Mouse (Mus musculus) bone marrow, adult 2 months (tissue): Measurements from ENCODE around the gene Traf1. TPM values are rescaled to one million over a fixed set of nuclear protein-coding genes. Genes with fewer than 3 reads are reported as not detected.
A peak's percentile ranks its signal among the peaks of the same experiment; 100 is the strongest.

Experiments used
- H3K27ac ChIP-seq: fragments of 200-500 bp; 2 replicates; pipeline ENCODE4 v1.5.1; 2012; ENCODE audit warnings: low read depth, mild to moderate bottlenecking, control low read depth, inconsistent platforms, low read length; ENCODE audit not compliant: control insufficient read depth, poor library complexity, insufficient read depth
- H3K4me1 ChIP-seq: fragments of 200-500 bp; 2 replicates; pipeline ENCODE4 v1.6.1; 2011; ENCODE audit warnings: low read length; ENCODE audit not compliant: control insufficient read depth, insufficient read depth
- H3K4me3 ChIP-seq: fragments of 200-500 bp; replicated peaks from 2 replicates; pipeline ENCODE3; 2011; ENCODE audit warnings: mild to moderate bottlenecking, low read depth, low read length, control low read depth; ENCODE audit not compliant: control insufficient read depth
- CTCF ChIP-seq: fragments of 200-500 bp; IDR thresholded peaks from 2 replicates; pipeline ENCODE4 v1.5.1; 2011; ENCODE audit warnings: low read length, control low read depth; ENCODE audit not compliant: control insufficient read depth, insufficient read depth
- POLR2A ChIP-seq: fragments of 200-500 bp; IDR thresholded peaks from 2 replicates; pipeline ENCODE4 v1.6.1; 2011; ENCODE audit warnings: low read depth, mild to moderate bottlenecking, control low read depth, low read length, borderline replicate concordance; ENCODE audit not compliant: control insufficient read depth
- WGBS: fragments of 180-500 bp; shearing (Covaris S2); methylation state at CpG from one replicate; pipeline ENCODE4 v1.1.7; 2018; 5-methylcytosine and 5-hydroxymethylcytosine counted together
- polyA plus RNA-seq: library from polyadenylated mRNA; stranded (reverse); fragments of >200 nt; gene quantifications from 2 replicates; pipeline ENCODE4 v1.2.4, GENCODE M21; 2011; ENCODE audit warnings: low replicate concordance; ENCODE audit not compliant: missing spikeins, insufficient read depth, insufficient read length

Gene Traf1
- polyA plus RNA-seq: 6.7 and 9.8 TPM in 2 replicates

GRCm38 (mm10) chr2:34961481-34962036 lies at the start of gene Traf1:
Gene Traf1 (minus strand): TSS chr2:34961772.
- Histone ChIP-seq H3K27ac (peak within 1 kb of the TSS; percentile 80), H3K4me1 (peaks cover 6% of the 10 kb centered on the region; the same call in 1 of the 2 replicates), H3K4me3 (peak within 1 kb of the TSS; percentile 54)
- under 1% methylated on average over 20 of the region's 20 CpGs for WGBS
- no peak for TF ChIP-seq POLR2A
- no peak for TF ChIP-seq CTCF

DNA sequence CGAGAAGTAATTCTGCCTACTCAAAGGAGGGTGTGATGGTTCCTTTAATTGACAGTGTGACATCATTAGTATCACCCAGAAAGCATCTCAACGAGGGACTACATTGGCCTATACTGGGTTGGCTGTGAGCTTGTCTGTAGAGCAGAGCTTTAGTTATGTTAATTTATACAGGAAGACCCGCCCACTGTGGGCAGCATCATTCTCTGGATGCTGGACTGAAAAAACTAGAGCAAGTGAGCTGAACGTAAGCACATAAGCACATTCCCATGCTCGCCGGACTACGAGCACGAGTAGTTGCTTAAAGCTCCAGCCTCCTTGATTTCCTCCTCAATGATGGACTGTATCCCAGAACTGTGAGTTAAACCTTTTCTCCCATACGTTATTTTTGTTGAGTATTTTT lies 37.4 kb upstream of the Traf1 start:
- no peak overlapping the region for H3K4me3 ChIP-seq
- no peaks in the 10 kb centered on the region; the same call in 1 of the 2 replicates for H3K4me1 ChIP-seq
- no peak for TF ChIP-seq CTCF
- no peak for TF ChIP-seq POLR2A
- no peak overlapping the region for H3K27ac ChIP-seq
- WGBS: 81% methylated on average over 9 of the region's 9 CpGs

GRCm38 (mm10) chr2:34996506-34996905 lies 34.9 kb upstream of the Traf1 start:
- 79% methylated on average over 5 of the region's 5 CpGs for WGBS
- TF ChIP-seq CTCF: no peak
- no peak for TF ChIP-seq POLR2A
- no peak overlapping the region for H3K27ac ChIP-seq
- no peaks in the 10 kb centered on the region; the same call in none of the 2 replicates for H3K4me1 ChIP-seq
- no peak overlapping the region for H3K4me3 ChIP-seq

DNA sequence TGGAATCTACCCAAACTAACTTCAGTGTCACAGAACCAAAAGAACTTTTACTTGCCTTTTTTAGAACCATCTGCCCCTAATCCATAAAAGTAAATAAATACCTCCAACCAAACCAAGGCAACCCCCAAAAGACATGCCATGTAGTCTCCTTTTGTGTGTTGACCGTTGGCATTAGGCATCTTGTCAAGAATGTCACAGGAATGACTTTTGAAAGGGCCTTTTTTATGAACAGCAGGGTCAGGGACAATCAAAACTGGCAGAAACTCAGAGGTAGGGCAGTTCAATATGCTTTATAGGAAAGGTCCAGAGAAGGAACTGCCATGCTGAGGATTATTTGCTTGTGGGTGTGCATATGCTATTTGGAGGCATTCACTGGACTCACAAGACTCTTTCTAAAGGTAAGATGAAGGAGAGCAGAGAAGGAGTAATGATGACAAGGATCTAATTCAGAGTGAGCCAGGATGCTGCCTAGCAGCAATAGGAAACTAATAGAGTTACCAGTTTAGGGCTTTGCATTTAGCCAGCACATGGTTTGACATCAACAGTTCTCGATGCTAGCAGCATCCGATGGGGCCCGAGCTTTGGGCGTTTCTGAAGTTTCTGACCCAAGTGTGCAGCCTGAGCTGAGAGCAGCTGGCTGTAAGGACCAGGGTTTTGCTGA lies 32.3 kb upstream of the Traf1 start:
- TF ChIP-seq POLR2A (no peak), CTCF (no peak)
- WGBS: 79% methylated on average over 5 of the region's 5 CpGs
- no peak overlapping the region for H3K4me3 ChIP-seq
- H3K27ac ChIP-seq: no peak overlapping the region
- no peaks in the 10 kb centered on the region; the same call in 1 of the 2 replicates for H3K4me1 ChIP-seq

DNA sequence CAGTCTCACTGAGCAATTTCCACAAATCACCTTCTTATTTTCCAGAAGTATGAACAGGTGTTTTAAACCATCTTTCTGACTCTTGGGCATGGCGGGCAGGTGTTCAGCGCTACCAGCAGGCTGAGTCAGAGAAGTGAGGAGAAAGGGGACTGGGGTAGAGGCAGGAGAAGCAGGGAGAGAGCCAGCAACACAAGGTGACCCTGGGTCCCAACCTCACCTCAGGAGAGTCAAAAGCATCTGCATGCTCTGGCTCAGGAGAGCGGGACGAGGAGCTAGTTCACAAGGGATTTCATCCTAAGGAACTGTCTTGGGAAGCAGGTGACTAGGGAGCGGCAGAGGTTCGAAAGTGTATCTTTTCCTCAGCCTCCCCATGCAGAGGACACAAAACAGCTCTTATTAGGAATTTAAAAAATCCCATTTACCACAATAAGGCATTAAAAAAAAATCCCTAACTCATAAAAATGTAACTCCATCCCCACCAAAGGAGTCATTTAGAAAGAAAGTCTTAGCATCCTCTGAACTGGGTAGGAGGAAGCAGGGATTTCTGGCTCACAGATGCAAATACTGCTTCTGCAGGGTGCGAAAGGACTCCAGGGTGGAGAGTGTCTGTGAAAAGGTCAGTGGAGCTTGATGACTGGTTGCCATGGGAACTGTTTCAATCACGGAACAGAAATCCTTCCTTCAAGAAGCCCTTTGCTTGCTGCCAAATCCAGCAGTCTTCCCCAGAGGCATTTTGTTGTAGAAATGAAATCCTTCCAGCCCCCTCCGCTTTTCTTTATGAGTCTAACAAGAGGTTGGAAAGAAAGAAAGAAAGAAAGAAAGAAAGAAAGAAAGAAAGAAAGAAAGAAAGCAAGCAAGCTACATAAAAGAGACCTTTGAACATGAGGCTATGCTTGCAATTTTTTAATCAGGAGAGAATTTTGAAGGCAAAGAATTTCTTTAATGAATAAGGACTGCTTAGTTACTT lies 31.4 kb upstream of the Traf1 start:
- TF ChIP-seq POLR2A (no peak), CTCF (no peak)
- 51% methylated on average over 9 of the region's 9 CpGs for WGBS
- H3K27ac ChIP-seq: no peak overlapping the region; the same call in 1 of the 2 replicates
- H3K4me1 ChIP-seq: no peaks in the 10 kb centered on the region; the same call in 1 of the 2 replicates
- no peak overlapping the region for H3K4me3 ChIP-seq

GRCm38 (mm10) chr2:34991966-34992365 lies 30.4 kb upstream of the Traf1 start:
- Histone ChIP-seq H3K27ac (no peak overlapping the region), H3K4me3 (no peak overlapping the region), H3K4me1 (no peaks in the 10 kb centered on the region; the same call in 1 of the 2 replicates)
- no peak for TF ChIP-seq POLR2A
- TF ChIP-seq CTCF: no peak
- WGBS: 77% methylated on average over 3 of the region's 3 CpGs

DNA sequence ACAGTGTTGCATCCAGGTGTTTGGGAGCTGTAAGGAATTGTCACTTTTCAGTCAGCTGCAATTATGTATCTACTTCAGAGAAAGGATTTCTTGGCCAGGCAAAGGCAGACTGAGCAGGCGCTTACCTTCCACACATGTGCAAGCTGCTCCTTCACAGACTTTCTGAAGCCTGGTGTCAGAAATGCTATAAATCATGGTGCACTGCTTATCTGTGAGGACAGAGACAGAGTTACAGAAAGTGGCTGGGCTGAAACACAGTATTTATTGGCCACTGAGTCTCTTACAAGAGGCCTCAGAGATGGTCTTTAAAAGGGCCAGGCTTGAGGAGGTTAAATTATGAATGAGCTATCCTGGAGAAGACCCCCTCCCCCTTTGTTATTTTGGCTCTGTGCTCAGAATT lies 28.2 kb upstream of the Traf1 start:
- Histone ChIP-seq H3K4me1 (no peaks in the 10 kb centered on the region; the same call in 1 of the 2 replicates), H3K4me3 (no peak overlapping the region), H3K27ac (no peak overlapping the region)
- TF ChIP-seq POLR2A (no peak), CTCF (no peak)
- WGBS: 76% methylated on average over 1 of the region's 1 CpGs

DNA sequence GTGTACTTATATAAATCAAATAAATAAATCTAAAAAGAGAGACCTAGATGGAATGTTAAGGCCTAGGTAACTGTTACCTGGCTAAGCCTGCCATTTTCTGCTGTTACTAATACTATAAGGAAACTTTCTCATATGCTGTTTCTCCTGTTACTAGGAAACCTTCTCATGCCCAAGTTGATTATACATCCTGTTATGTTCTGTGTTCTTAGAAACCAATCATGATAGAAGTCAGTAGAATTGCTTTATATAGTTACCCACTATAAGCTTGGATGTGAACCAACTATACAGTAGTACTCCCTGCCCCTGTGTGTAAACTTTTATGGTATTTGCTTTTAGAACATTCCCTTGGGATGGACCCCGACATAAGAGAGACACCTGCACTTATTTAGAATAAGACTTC lies 26.0 kb upstream of the Traf1 start:
- TF ChIP-seq CTCF: no peak
- no peak for TF ChIP-seq POLR2A
- H3K4me1 ChIP-seq: no peaks in the 10 kb centered on the region
- H3K27ac ChIP-seq: no peak overlapping the region
- WGBS: 69% methylated on average over 1 of the region's 1 CpGs
- H3K4me3 ChIP-seq: no peak overlapping the region
